Mouse (Mus musculus) left cerebral cortex, adult 8-10 months (tissue): ENCODE measurements around the gene Col3a1. TPM values are rescaled to one million over a fixed set of nuclear protein-coding genes. Genes with fewer than 3 reads are reported as not detected.

Experiments used
- DNase-seq, 2 experiments: peaks; one replicate each; pipeline ENCODE4 v3.0.0; 2022; ENCODE audit warnings: low spot score in 2 of 2
- microRNA-seq, 2 experiments: library from miRNA; unstranded; fragments of <30 nt; microRNA quantifications; one replicate each; pipeline ENCODE4 v1.2.0; 2022
- total RNA-seq, 4 experiments: library from RNA; stranded (reverse); gene quantifications; 2 replicates each; pipeline ENCODE4 v1.2.4; 2022

Gene Col3a1
- total RNA-seq, 4 experiments from 2014 or later: 3.5 to 5.2 (median 4.8) TPM

- no peak for DNase-seq
These were observed 70.5 kb downstream of the Col3a1 start for GRCm38 (mm10) chr1:45381866-45382265.

Small RNA genes lying within 50 kb of the gene (microRNA-seq; reads per million reads assigned to microRNA genes)
- gene Gm47302: 0 reads per million in 2 experiments

Other genes with a start within 250 kb of the Col3a1 start
- gene Col5a2, start 191.7 kb downstream of the Col3a1 start, total RNA-seq: 1 to 10 TPM; 1.7 to 2.7 (median 1.9) TPM